Mouse (Mus musculus) lung, embryonic 14.5 days (tissue): ENCODE results near the gene Sox15. TPM values are rescaled to one million over a fixed set of nuclear protein-coding genes. Genes with fewer than 3 reads are reported as not detected.

ENCODE experiments used
- ATAC-seq: fragments of 200-750 bp; cut with Nextera tagmentation; 2 replicates; pipeline ENCODE4 v1.8.0; 2017; ENCODE audit warnings: mild to moderate bottlenecking, moderate TSS enrichment, moderate library complexity; ENCODE audit not compliant: insufficient read depth
- DNase-seq: peaks from one replicate; pipeline ENCODE4 v3.0.0-alpha.2; 2015
- H3K27ac ChIP-seq: fragments of 300-500 bp; sonication (generic); 2 replicates; pipeline ENCODE4 v1.5.1; 2014; ENCODE audit warnings: low read depth, mild to moderate bottlenecking, moderate library complexity
- H3K27me3 ChIP-seq: fragments of 300-500 bp; sonication (generic); 2 replicates; pipeline ENCODE4 v1.6.1; 2014; ENCODE audit warnings: low read length, control low read depth; ENCODE audit not compliant: insufficient read depth
- H3K36me3 ChIP-seq: fragments of 300-500 bp; sonication (generic); 2 replicates; pipeline ENCODE4 v1.6.1; 2014; ENCODE audit warnings: control low read depth; ENCODE audit not compliant: insufficient read depth
- H3K4me1 ChIP-seq: fragments of 300-500 bp; sonication (generic); 2 replicates; pipeline ENCODE4 v1.6.1; 2014; ENCODE audit warnings: antibody characterized with exemption, control low read depth; ENCODE audit not compliant: insufficient read depth
- H3K4me2 ChIP-seq: fragments of 300-500 bp; sonication (generic); 2 replicates; pipeline ENCODE4 v1.6.1; 2014; ENCODE audit warnings: mild to moderate bottlenecking
- H3K4me3 ChIP-seq: fragments of 300-500 bp; sonication (generic); 2 replicates; pipeline ENCODE4 v1.5.1; 2014; ENCODE audit warnings: low read depth, low read length
- H3K9ac ChIP-seq: fragments of 300-500 bp; sonication (generic); 2 replicates; pipeline ENCODE4 v1.6.1; 2014
- H3K9me3 ChIP-seq: fragments of 300-500 bp; sonication (generic); 2 replicates; pipeline ENCODE4 v1.6.1; 2016; ENCODE audit warnings: low read depth, low read length, control low read depth
- CTCF ChIP-seq: IDR thresholded peaks from 2 replicates; pipeline ENCODE4 v1.5.1; 2016; ENCODE audit warnings: antibody characterized with exemption, low read depth
- WGBS: fragments of 180-500 bp; shearing (Covaris S2); extraction: QIAGEN DNeasy Blood & Tissue Kit; methylation state at CpG from one replicate; pipeline ENCODE4 v1.1.7; 2014; 5-methylcytosine and 5-hydroxymethylcytosine counted together
- polyA plus RNA-seq: library from polyadenylated mRNA; unstranded; fragments of >200 nt; fragmentation: Nextera tagmentation; extraction: Ambion mirVana; gene quantifications from 2 replicates; pipeline ENCODE4 v1.2.1, GENCODE M21; 2014

Gene Sox15
- polyA plus RNA-seq, 1 experiment from 2014 or later, result not detected

DNA sequence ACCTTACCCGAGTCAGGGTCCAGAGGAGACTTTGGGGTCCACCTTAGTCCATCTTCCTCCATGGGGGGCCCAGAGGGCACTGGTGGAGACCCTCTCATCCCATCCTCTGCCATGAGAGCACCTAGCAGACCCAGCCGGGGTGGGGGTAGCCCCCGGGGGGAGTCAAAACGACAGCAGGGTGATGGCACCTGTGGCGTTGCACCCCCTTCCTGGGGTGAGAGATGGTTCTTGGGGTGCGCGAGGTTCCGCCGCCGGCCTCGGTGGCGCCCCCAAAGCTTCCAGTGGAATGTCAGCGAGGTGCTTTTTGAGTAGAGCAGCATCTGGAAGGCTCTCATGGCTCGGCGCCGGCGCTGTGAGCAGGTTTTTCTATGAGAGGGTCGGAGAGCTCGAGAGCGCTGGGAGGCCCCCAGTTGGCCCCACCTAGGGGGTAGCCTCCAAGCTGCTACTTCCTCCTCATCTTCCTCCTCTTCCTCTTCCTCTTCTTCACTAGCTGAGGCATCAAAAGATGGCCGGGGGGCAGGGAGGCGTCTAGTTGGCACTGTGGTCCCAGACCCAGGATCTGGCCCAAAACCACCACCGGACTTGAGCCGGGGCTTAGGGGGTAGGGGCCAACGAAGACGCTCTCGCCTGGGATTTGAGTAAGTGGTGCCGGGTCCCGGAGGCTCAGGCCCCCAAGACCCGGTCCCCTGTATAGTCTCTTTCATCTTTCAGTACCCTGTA, 25.2 kb downstream of the Sox15 start:
- ATAC-seq, result no peak
- TF ChIP-seq CTCF, result no peak
- DNase-seq, result no peak
- no peak overlapping the region for H3K27ac ChIP-seq
- H3K27me3 ChIP-seq, result no peaks in the 10 kb centered on the region
- 89% methylated on average over 30 of the region's 30 CpGs for whole genome bisulfite sequencing
- peaks cover 53% of the 10 kb centered on the region for H3K36me3 ChIP-seq
- H3K9ac ChIP-seq, result peak overlapping the region; percentile 78; the same call in 1 of the 2 replicates
- peak overlapping the region; percentile 95 for H3K4me2 ChIP-seq
- peak overlapping the region; percentile 87 for H3K4me3 ChIP-seq
- peaks cover 6% of the 10 kb centered on the region; the same call in 1 of the 2 replicates for H3K4me1 ChIP-seq
- H3K9me3 ChIP-seq, result no peaks in the 10 kb centered on the region

DNA sequence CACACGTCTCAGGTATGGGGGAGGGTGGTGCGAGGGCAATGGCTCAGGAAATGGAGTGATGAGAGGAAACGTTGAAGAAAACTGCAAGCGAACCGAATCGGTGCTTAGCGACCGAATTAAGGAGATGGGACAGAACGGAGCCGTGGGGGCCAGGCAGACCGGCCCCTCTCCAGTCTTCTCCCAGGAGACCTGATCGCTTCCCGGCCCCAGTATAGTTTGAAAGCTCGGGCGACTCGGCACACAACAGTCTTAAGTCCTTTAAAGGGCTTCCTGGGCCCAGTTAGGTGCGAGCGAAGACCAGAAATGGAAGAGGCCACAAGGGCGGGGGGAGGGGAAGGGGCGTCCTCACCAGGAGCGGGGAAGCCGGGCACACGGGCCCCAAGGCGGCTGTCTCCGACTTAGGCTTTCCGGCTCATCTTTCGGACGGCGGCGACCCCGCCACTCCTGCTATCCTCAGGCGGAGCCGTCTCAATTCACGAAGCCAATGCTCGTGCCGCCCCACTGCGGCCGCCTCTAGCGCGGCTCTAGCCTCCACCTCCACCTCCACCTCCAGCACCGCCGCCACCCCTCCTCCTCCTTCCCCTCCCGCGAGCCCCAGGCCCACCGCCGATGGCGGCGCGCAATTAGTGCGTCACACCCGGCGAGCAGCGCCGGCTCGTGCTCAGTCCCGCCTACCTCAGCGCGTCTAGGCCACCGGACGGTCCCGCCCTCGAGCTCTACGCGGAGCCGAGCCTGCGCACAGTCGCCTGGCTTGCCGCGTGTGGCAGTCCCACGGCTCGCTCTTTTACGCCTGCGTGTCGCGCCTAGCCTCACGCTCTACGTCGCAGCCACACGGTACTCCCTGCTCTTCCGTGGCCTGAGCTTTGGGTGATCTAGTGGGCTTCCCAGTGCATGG, 26.4 kb downstream of the Sox15 start, which contains the start of gene Senp3:
Senp3 (minus strand) TSS at position 771 of the 895 bp plus-strand sequence.
- no peak for TF ChIP-seq CTCF
- Histone ChIP-seq H3K4me2 (peak within 1 kb of the TSS; percentile 95), H3K4me1 (peaks cover 18% of the 10 kb centered on the region), H3K9me3 (no peaks in the 10 kb centered on the region), H3K27me3 (no peaks in the 10 kb centered on the region), H3K4me3 (peak within 1 kb of the TSS; percentile 87), H3K9ac (peak within 1 kb of the TSS; percentile 78), H3K36me3 (peaks cover 41% of the 10 kb centered on the region), H3K27ac (peak within 1 kb of the TSS; percentile 96)
- DNase-seq (peak; percentile 99), ATAC-seq (peak; percentile 95)
- WGBS, result under 1% methylated on average over 75 of the region's 80 CpGs

DNA sequence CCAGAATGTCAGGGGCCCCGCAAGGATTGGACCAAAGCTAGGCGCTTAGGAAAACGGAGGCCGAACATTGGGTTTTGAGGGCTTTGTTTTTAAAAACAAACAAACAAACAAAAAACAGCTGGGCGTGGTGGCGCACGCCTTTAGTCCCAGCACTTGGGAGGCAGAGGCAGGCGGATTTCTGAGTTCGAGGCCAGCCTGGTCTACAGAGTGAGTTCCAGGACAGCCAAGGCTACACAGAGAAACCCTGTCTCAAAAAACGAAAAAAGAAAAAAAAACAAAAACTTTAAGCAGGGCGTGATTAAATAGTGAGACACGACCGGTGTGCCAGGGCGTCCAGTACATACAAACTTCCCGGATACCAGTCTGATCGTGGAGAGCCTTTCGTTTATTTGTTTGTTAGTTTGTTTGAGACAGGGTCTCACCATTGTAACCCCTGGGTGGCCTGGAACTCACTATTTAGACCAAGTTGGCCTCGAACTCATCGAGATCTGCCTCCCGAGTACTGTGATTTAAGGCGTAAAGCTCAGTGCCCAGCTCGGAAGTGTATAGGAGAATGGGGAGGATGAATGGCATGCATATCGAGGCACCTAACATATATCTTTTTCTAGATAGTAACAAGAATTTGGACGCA, 27.2 kb downstream of the Sox15 start:
- H3K4me1 ChIP-seq, result peaks cover 18% of the 10 kb centered on the region
- no peak for TF ChIP-seq CTCF

DNA sequence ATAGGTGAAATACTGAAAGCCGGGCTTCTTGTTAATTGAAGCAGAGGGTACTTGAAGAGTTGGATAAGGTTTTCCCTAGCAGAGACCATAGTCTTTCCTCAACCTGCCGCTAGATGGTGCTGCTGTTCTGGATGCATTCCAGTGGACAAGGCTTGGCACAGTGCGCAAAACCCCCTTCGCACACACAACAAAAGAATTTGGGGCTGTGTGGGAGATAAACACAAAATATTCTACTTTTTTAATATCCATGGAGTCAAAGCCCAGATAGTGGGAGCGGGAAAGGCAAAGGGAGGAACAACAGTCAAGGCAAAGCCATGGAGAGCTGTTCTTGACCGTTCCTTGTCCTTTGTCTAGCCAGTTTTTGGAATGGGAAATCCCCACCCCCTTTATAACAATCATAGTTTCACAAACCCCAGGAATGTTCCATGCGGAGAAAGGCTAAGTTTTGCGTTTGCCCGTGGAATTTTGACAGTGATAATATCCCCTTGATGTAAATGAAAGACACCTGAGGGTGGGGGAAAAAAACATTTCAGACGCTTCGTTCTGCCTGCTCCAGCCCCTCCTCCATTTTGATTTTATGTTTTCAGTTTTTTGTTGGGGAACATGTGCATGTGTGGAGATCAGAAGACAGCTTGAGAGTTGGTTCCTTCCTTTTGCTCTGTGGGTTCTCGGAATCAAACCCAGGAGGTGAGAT, 27.9 kb downstream of the Sox15 start:
- H3K4me2 ChIP-seq, result peak overlapping the region; percentile 95
- H3K4me3 ChIP-seq, result peak overlapping the region; percentile 87
- WGBS, result 11% methylated on average over 12 of the region's 12 CpGs
- ATAC-seq (0 out of 2 replicates have a peak, but pooled peaks have one; percentile 39), DNase-seq (peak; percentile 98)
- peak overlapping the region; percentile 96 for H3K27ac ChIP-seq
- peak overlapping the region; percentile 47 for H3K9ac ChIP-seq
- H3K4me1 ChIP-seq, result peaks cover 18% of the 10 kb centered on the region
- TF ChIP-seq CTCF, result peak; percentile 96
- no peaks in the 10 kb centered on the region for H3K27me3 ChIP-seq
- no peaks in the 10 kb centered on the region for H3K9me3 ChIP-seq
- H3K36me3 ChIP-seq, result peaks cover 26% of the 10 kb centered on the region

More for the DNA sequence above, 27.2 kb downstream of the Sox15 start:
- ATAC-seq (peak; percentile 14; the same call in 1 of the 2 replicates), DNase-seq (no peak)
- Histone ChIP-seq H3K27me3 (no peaks in the 10 kb centered on the region), H3K9me3 (no peaks in the 10 kb centered on the region), H3K9ac (peak overlapping the region; percentile 78), H3K36me3 (peaks cover 33% of the 10 kb centered on the region), H3K4me2 (peak overlapping the region; percentile 95), H3K4me3 (peak overlapping the region; percentile 87), H3K27ac (peak overlapping the region; percentile 96)
- 18% methylated on average over 24 of the region's 24 CpGs for WGBS

DNA sequence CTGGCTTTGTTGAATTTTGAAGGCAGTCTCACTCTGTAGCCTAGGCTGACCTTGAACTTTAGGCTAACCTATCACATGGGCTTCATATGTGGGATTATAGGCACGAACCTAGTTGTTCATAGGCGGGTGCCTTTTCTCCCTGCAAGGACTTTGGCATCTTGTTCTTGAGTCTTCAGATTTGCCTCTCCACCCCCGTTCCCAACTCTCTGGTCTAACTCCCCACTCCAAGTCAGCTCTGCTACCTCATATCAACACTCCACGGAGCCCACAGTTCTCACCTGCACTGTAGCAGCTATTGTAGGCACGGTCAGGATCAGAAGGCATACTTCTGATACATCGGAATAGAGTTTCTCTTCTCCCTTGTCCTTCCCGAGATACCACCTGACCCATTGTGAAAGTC, 28.5 kb downstream of the Sox15 start:
- H3K9me3 ChIP-seq, result no peaks in the 10 kb centered on the region
- no peak overlapping the region for H3K4me3 ChIP-seq
- peak overlapping the region; percentile 81; the same call in 1 of the 2 replicates for H3K27ac ChIP-seq
- no peak for ATAC-seq
- DNase-seq, result no peak
- peaks cover 20% of the 10 kb centered on the region for H3K36me3 ChIP-seq
- H3K4me2 ChIP-seq, result peak overlapping the region; percentile 95
- peak overlapping the region; percentile 47; the same call in 1 of the 2 replicates for H3K9ac ChIP-seq
- TF ChIP-seq CTCF, result no peak
- H3K27me3 ChIP-seq, result no peaks in the 10 kb centered on the region
- WGBS, result 63% methylated on average over 7 of the region's 7 CpGs
- peaks cover 18% of the 10 kb centered on the region for H3K4me1 ChIP-seq

DNA sequence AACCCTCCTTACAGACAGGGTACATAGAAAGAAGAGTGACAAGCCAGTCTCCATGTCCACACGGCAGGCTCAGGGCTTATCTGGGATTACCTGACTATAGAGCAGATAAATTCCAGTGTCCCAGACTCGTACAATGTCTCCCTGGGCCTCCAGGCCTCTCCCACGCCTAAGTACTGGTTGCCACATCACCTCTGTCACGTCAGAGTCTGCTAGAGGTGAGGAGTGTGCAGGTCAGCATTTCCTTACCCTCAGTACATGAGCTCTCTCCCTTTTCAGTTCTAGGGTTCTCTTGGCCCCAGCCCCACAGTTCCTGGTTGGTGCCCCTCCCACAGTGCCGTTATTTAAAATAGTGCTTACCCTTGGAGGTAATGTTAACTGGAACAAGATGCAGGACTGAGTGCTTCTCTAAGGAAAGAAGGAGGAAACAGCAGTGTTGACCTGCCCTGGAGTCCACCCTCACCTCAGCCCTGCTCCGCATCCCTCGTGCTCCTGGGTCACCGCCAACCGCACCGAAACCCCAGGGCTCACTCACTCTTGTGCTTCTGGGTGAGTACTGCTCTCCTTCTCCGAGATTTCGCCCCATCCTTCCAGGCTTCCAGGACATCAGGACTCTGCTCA, 29.1 kb downstream of the Sox15 start:
- TF ChIP-seq CTCF, result no peak
- H3K9me3 ChIP-seq, result no peaks in the 10 kb centered on the region
- WGBS, result 81% methylated on average over 12 of the region's 12 CpGs
- H3K4me1 ChIP-seq, result peaks cover 18% of the 10 kb centered on the region
- no peaks in the 10 kb centered on the region for H3K27me3 ChIP-seq
- ATAC-seq (no peak), DNase-seq (no peak)
- no peak overlapping the region for H3K9ac ChIP-seq
- no peak overlapping the region for H3K27ac ChIP-seq
- H3K36me3 ChIP-seq, result peaks cover 14% of the 10 kb centered on the region
- H3K4me3 ChIP-seq, result no peak overlapping the region
- no peak overlapping the region for H3K4me2 ChIP-seq
